Mouse (Mus musculus) cortical plate, adult 2 months (tissue): ENCODE data around the gene Fbxl21.

Experiments
- CTCF ChIP-seq: fragments of 200-500 bp; IDR thresholded peaks from 2 replicates; pipeline ENCODE4 v1.5.1; 2011; ENCODE audit warnings: mild to moderate bottlenecking, control low read depth, low read length; ENCODE audit not compliant: insufficient read depth; ENCODE audit errors: extremely low read depth
- POLR2A ChIP-seq: fragments of 200-500 bp; IDR thresholded peaks from 2 replicates; pipeline ENCODE4 v1.6.1; 2011; ENCODE audit warnings: mild to moderate bottlenecking, low read length, control low read depth; ENCODE audit not compliant: insufficient read depth; ENCODE audit errors: extremely low read depth

- TF ChIP-seq CTCF, result no peak
- no peak for TF ChIP-seq POLR2A
These were observed 21.5 kb downstream of the Fbxl21 start for GRCm38 (mm10) chr13:56543805-56544204.
